Mouse (Mus musculus) ZHBTc4 (cell line): ENCODE measurements around the gene Khdrbs1.
"Not testable (repeated sequence)": the region's sequence is repeated elsewhere in the genome, so short reads cannot be mapped to it uniquely, and the experiment has no call there.

ENCODE experiments used
- DNase-seq: peaks from one replicate; pipeline ENCODE4 v3.0.0-alpha.2; 2011; ENCODE audit warnings: low read depth, low spot score

Gene Khdrbs1

DNA sequence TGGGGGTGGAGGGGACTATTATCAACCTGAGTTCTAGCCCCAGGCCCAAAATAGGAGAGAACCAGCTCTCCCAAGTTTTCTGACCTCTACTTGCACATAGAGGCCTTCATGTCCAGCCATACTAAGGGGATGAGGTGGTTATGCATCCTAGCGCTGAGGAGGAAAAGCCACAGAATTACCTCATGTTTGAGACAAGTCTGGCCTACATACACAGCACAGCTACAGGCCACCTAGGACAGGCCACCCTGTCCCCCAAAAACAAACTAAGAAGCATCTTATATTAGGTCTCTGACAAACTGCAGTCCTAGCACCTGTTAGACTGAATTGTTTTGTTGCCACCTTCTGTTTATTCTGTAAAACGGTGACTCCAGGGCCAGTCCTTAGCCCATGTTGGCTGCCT lies 1.4 kb upstream of the Khdrbs1 start:
- DNase-seq, result no peak

DNA sequence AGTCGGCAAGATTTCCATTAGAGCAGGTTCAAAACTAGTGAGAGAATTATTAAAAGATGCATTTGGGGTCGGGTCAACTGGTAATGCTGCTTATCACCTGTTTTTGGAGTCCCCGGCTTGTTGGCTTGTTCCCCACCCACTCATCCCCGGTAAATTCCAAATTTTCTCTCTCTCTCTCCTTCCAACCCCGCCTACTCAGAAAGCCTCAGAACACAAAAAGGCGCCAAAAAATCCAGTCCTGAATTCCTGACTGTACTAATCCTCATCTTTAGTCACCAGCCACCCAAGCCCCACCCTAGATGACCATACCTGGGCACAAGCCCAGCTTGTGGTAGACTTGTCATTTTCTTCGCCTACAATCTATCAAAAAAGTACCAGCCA lies 897 bp upstream of the Khdrbs1 start:
- DNase-seq, result no peak

DNA sequence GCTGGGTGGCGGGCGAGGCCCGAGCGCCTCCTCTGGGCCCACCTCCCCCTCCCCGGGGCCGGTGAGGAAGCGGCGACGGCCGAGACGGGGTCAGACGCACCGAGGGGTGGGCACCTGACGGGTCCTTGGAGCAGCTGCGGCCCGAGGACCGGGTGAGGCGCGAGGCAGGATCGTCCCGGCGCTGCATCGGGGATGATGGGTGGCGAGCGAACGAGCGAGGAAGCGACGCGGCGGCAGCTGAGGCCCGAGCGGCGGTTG lies 200 bp downstream of the Khdrbs1 start:
- DNase-seq, result no peak

DNA sequence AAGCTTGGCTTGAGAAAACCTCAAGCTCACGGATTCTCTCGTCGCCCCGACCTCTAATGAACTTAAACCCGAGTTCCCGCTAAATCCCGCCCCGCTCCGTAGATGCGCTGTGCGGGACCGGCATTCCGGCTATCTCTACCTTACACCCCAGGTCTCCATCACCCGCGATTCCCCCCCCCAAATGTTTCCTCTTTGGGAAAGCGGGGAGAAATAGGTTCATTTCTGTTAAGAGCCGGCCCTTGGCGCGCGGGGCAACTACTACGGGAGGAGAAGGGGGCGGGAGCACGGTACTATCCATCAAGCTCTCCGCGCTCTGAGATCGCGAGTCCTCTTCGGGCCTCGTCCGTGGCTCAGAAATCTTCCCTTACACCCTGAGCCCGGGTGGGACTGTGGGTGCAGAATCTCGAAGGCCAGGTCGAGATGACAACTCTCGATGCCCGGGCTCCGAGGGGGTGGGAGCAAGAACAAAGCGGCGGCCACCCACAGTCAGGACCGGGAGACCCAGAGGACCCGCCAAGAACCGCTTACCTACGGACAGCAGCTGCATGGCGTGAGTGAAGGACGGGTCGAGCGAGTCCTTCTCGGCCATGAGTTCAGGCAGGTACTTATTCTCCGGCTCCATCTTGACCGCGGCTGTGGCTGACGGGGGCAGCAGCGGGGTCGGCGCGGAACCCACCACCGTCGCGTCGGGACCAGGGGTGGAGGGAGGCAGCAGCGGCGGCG lies 691 bp downstream of the Khdrbs1 start:
- peak; percentile 58 for DNase-seq

- no peak for DNase-seq
Measured at GRCm38 (mm10) chr4:129739111-129739645, 2.9 kb downstream of the Khdrbs1 start.

GRCm38 (mm10) chr4:129736173-129736572 lies 5.9 kb downstream of the Khdrbs1 start:
- DNase-seq, result no peak

GRCm38 (mm10) chr4:129735485-129735884 lies 6.6 kb downstream of the Khdrbs1 start:
- DNase-seq, result not testable (repeated sequence)

- DNase-seq, result no peak
Measured at GRCm38 (mm10) chr4:129731423-129731822, 10.7 kb downstream of the Khdrbs1 start.

DNA sequence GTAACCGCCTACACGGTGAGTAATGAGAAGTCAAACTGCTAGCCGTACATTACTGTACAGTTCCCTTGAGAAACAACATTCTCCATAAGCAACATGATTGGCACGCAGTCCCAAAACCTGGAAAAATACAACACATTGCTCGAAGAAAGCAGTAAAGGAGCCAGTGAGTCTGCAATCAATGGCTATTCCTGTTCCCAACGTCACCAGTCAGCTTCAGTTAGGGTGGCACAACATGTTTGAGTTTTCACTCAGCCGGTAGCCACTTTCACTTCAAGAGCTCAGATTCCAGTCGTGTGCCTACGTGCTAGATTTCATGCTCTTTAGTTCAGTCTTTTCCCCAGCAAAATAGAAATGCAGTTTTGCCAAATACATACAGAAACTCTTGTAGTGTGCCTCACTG lies 25.8 kb downstream of the Khdrbs1 start:
- no peak for DNase-seq

DNA sequence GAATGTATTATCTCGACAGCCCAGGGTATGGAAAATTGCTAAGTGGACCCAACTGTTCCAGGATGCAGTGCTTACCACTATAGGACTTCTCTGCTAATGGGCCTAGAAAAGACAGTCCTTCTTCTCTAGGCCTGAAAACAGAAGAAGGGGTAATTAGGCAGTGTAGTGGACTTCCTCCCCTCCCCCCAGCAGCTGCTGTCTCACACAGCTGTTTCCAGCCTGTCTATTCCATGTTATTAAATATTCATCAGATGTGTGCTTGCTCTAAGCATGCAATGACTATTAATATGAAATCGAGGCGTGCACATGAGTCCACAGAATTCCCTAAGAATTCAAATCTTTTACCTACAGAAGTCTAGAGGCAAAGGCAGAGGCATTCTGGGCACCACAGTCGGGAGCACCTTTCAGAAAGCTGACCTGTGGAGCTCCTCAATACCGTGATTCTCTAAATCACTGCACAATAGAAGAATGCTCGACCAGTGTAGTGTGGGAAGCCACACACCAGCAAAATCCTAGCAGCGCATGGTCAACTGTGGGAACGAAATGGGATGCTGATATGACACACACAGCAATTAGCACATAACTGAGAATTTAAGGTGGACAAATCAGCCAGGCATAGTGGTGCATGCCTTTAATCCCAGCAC lies 32.5 kb downstream of the Khdrbs1 start:
- DNase-seq, result no peak

- no peak for DNase-seq
Measured at GRCm38 (mm10) chr4:129706750-129707149, 35.4 kb downstream of the Khdrbs1 start.

GRCm38 (mm10) chr4:129702454-129702853 lies 39.6 kb downstream of the Khdrbs1 start:
- peak; percentile 35 for DNase-seq

DNA sequence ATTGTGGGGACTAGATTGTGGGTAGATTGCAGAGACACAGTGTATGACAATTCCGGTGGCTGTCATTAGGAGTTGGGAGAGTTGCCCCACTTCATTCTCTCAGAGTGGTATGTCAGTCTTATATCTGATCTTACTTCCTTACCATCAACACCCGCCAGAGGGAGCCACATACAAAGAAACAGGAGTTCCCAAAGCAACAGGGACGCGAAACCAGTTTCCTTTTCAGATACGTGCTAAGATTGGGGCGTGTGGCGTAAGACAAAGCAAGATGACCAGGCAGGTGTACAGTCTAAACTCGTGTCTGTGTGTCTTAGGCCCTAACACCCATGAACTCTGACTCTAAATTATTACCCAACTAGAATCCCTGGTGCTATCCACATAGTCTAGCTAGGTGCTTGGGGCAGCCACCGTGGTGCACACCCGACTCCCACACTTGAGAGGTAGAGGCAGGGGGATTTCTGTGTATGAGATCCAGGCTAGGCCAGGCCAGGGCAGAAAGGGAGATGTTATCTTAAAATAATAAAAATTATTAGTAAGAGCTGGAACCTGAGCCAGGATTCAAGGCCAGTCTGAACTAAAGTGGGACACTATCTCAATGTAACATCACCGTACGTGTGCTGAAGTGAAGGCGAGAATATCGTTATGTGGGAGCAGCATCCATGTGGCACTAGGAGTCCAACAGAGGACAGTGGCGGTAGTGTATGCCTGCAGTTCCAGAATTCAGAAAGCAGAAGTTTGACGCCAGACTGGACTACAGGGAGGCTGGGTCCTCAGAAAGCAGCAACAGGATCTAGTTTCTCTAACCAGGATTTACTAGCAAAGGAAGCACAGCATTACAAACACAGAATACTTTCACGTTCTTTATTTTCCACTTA lies 40.4 kb downstream of the Khdrbs1 start:
- DNase-seq, result peak; percentile 88

GRCm38 (mm10) chr4:129700661-129701060 lies 41.4 kb downstream of the Khdrbs1 start:
- not testable (repeated sequence) for DNase-seq

DNA sequence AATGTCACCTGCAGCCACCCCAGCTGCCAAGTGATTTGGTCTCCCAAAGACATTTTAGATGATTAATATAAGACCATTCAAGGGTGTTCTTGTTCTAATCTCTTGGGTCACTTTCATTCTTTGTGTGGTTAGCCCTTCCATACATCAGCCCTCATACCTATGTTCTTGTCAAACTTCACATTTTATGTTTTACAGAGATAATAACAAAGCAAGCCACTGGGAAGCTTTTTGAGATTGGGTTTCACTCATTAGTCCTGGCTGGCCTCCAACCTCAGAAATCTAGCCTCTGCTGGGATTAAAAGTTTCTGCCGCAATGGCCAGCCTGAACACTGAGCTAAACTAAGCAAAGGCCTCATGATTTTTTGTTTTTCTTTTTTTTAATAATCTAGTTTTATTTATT lies 41.9 kb downstream of the Khdrbs1 start:
- DNase-seq, result no peak

DNA sequence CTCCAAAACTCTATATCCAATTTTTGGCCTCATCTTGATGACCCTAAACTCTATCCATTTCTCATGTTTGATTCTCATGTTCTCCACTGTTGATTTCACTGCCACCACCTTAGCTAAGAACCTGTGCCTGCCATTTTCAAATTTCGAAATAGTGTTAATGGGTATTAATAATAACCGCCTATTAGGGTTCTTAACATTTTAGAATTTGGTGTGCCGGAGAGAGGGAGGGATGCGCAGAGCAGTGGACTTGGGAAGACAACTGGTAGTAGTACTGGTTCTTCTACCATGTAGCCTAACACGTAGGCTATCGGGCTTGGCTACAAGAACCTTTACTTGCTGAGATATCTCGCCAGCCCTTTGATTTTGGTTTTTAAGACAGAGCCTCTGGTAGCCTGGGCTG lies 44.9 kb downstream of the Khdrbs1 start:
- DNase-seq, result no peak

DNA sequence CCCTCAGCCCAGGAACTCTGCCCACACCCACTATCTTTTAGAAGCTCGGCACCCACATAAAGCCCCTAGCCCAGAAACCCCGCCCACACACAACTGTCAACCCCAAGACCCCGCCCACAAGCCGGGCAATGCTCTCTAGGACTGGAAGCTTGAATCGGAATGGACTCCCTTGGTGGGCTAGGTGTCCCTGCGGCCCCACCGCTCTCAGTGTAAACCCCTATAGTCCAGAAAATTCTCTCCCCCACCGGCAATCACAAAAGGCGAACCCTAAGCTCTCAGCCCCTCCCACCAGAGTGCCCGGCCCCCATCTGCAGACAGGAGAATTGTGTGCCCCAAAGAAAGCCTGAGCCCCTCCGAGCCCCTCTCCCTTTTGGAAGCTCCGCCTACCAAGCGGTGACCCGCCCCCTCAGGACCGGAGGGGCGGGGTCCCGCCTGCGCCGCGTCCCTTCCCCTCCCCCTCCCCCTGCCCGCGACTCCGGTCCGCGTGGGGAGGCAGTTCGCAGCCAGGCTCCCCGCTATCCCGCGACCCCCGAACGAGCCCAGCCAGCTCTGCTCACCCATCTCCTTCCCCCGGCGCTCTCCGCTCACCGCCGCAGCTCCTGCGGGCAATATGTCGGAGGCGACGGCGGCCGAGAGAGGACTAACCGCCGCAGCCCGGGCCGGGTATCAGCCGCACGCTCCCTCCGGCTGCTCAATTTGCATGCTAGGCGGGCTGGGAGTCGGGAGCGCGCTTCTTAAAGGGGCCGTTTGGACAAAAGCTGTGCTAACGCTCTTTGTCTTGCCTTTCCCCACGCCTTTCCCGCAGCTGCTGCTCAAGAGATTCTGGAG lies 45.7 kb downstream of the Khdrbs1 start, which contains the start of gene Tmem39b:
Tmem39b (minus strand) TSS at position 681 of the 828 bp plus-strand sequence.
- DNase-seq, result peak; percentile 97

DNA sequence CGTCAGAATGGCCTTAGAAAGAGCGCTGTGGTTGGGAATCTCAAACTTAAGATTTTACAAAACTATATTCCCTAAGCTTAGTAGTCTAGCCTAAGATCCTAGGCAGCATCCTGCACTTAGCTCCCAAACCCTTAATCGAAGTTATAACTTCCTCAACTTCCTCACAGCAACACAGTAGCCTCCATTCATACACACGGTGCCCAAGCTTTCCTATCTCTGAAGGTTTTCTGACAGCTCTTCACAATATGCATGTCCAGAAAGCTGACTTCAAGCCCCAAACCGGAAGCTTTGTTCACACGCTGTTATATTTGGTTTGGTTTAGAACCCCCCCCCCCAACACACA lies 46.3 kb downstream of the Khdrbs1 start:
- DNase-seq, result no peak

DNA sequence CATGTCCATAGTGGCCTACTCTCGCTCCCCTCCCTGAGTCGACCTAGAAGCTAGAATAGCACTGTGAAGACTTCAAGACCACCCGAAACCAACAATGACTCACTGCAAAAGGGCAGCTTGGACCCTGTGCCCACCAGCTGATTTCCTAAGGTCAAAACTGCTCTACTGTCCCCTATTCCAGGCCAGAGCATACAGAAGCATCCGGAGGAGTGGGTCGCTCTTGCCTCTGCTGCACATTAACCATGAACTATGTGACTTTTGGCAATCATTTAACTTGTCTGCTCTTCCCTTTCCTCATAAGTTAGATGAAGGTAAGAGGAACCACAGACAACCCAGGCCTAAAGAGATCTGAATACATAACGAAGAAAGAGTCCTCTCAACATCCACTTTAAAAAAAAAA lies 57.6 kb downstream of the Khdrbs1 start:
- no peak for DNase-seq

DNA sequence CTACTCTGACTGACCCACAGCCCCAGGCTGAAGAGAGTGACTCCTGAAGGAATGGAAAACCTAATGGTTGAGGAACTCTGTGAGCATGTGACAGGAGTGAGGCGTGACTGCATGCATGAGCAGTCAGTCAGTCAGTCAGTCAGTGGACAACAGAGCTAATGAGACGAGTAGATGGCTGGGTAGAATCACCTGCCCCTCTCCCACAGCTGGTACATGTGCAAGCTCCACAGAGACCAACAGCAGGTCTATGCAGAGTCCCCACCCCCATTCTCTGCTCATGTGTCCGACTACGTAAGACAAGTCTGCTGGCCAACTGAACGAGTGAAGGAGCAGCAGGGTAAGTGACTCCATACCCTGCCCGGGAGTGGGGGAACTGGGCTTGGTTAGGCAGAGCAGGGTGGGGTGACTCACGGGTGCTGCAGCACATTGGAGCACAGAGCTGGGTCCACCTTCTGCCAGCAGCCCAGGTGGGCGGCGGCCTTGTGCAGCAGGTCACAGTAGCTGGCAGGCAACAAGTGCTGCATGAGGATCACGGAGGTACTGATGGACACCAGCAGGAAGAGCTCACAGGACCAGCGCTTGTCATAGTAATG lies 58.1 kb downstream of the Khdrbs1 start:
- DNase-seq, result no peak

DNA sequence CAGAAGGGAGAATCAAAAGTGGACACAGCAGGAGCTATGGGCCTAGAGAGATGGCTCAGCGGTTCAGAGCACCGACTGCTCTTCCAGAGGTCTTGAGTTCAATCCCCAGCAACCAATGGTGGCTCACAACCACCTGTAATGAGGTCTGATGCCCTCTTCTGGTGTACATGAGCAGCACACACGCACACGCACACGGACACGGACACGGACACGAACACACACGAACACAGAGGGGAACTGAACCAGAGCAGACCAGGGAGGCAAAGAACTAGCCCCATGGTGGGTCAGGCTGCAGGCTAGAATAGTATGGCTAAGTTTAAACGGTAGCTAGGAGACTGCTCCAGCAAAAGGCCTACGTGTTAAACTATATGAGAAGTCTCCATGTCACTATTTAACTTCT lies 60.3 kb downstream of the Khdrbs1 start:
- peak; percentile 34 for DNase-seq
